Mouse (Mus musculus): Measurements from ENCODE around the gene Ugt1a7c. TPM values are rescaled to one million over a fixed set of nuclear protein-coding genes. Genes with fewer than 3 reads are reported as not detected.
"Not testable (repeated sequence)": the region's sequence is repeated elsewhere in the genome, so short reads cannot be mapped to it uniquely, and the experiment has no call there.

The Ugt1a7c gene
- polyA plus RNA-seq, 1 experiment from 2014 or later = 10.7 TPM

GRCm38 (mm10) chr1:88120550-88120949, 25.7 kb downstream of the Ugt1a7c start:
- not testable (repeated sequence) for DNase-seq (ENCODE audit: low spot score); H3K4me1 ChIP-seq (replicated peaks; ENCODE audit: insufficient read depth, low read length); H3K9ac ChIP-seq (ENCODE audit: low read depth, low read length); H3K4me3 ChIP-seq (replicated peaks; ENCODE audit: low read depth, low read length); H3K27me3 ChIP-seq (ENCODE audit: insufficient read depth, low read length); H3K4me2 ChIP-seq (ENCODE audit: low read length); H3K36me3 ChIP-seq (ENCODE audit: insufficient read depth, low read length); H3K27ac ChIP-seq; H3K9me3 ChIP-seq (replicated peaks; ENCODE audit: low read length)
- peak; percentile 61 for TF ChIP-seq CTCF (IDR thresholded peaks at IDR 0.05; ENCODE audit: low read depth)
- 15% methylated on average over 4 of the region's 4 CpGs for WGBS
- peak; percentile 59 for ATAC-seq (replicated peaks; ENCODE audit: low FRiP score, low read depth)

GRCm38 (mm10) chr1:88121521-88121920, 26.7 kb downstream of the Ugt1a7c start:
- ATAC-seq (replicated peaks; ENCODE audit: low FRiP score, low read depth); H3K4me3 ChIP-seq (replicated peaks; ENCODE audit: low read depth, low read length); DNase-seq (ENCODE audit: low spot score); H3K9me3 ChIP-seq (replicated peaks; ENCODE audit: low read length); H3K9ac ChIP-seq (ENCODE audit: low read depth, low read length); H3K27ac ChIP-seq; H3K36me3 ChIP-seq (ENCODE audit: insufficient read depth, low read length); H3K4me2 ChIP-seq (ENCODE audit: low read length); H3K4me1 ChIP-seq (replicated peaks; ENCODE audit: insufficient read depth, low read length); H3K27me3 ChIP-seq (ENCODE audit: insufficient read depth, low read length): not testable (repeated sequence)
- no CpG with 5 or more reads among the region's 1 CpGs for WGBS
- TF ChIP-seq CTCF (IDR thresholded peaks at IDR 0.05; ENCODE audit: low read depth) = peak; percentile 61

DNA sequence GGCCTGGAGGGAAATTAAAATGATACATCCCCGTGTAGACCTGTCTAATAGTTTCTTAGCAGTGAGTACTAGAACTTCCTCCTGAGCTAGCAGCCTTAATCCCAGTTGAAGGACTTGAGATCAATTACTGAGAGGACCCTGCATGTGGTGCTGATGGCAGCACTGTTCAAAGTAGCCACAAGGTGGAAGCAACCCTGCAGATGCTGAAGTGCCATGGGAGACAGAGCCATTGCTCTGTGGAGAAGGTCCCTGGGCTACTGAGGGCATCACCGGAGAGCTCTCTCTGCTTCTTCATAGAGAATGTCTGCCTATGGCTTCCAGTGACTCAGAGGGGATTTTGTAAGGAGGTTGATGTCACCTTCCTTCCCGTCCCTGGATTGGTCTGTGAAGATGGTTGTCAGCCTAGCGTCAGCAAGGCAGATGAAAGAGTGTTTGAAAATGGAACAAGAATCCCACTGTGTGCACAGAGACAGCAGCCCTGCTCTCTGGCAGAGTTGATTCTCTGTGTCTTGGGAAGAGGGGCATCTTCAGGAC, 31.0 kb downstream of the Ugt1a7c start:
- H3K9me3 ChIP-seq (replicated peaks; ENCODE audit: low read length); H3K9ac ChIP-seq (ENCODE audit: low read depth, low read length); ATAC-seq (replicated peaks; ENCODE audit: low FRiP score, low read depth); H3K4me2 ChIP-seq (ENCODE audit: low read length); H3K36me3 ChIP-seq (ENCODE audit: insufficient read depth, low read length); DNase-seq (ENCODE audit: low spot score); H3K4me1 ChIP-seq (replicated peaks; ENCODE audit: insufficient read depth, low read length); H3K4me3 ChIP-seq (replicated peaks; ENCODE audit: low read depth, low read length); H3K27me3 ChIP-seq (ENCODE audit: insufficient read depth, low read length); H3K27ac ChIP-seq: not testable (repeated sequence)
- WGBS = 78% methylated on average over 4 of the region's 4 CpGs
- TF ChIP-seq CTCF (IDR thresholded peaks at IDR 0.05; ENCODE audit: low read depth) = peak; percentile 62

DNA sequence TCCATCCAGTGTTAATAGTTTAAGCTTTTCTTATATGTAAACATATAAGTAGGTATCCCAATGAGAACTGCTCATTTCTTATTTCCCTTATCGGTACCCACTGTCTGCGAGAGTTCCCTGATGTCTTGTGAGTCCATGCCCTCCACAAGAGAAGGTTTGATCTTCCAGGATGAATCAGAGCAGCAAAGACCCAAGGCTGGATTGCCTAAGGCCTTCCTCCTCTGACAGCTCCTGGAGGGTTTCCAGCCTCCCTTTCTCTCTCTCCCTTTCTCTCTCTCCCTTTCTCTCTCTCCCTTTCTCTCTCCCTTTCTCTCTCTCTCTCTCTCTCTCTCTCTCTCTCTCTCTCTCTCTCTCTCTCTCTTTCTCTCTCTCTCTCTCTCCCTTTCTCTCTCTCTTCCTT, 34.2 kb downstream of the Ugt1a7c start:
- not testable (repeated sequence) for H3K9me3 ChIP-seq (replicated peaks; ENCODE audit: low read length); ATAC-seq (replicated peaks; ENCODE audit: low FRiP score, low read depth); H3K36me3 ChIP-seq (ENCODE audit: insufficient read depth, low read length); H3K4me1 ChIP-seq (replicated peaks; ENCODE audit: insufficient read depth, low read length); DNase-seq (ENCODE audit: low spot score); H3K9ac ChIP-seq (ENCODE audit: low read depth, low read length); H3K4me3 ChIP-seq (replicated peaks; ENCODE audit: low read depth, low read length); H3K27me3 ChIP-seq (ENCODE audit: insufficient read depth, low read length); H3K27ac ChIP-seq; H3K4me2 ChIP-seq (ENCODE audit: low read length)
- 95% methylated on average over 2 of the region's 2 CpGs for WGBS

GRCm38 (mm10) chr1:88130223-88130622, 35.4 kb downstream of the Ugt1a7c start:
- not testable (repeated sequence) for DNase-seq (ENCODE audit: low spot score); ATAC-seq (replicated peaks; ENCODE audit: low FRiP score, low read depth); H3K27me3 ChIP-seq (ENCODE audit: insufficient read depth, low read length); H3K36me3 ChIP-seq (ENCODE audit: insufficient read depth, low read length); H3K9me3 ChIP-seq (replicated peaks; ENCODE audit: low read length); H3K4me2 ChIP-seq (ENCODE audit: low read length); H3K9ac ChIP-seq (ENCODE audit: low read depth, low read length); H3K27ac ChIP-seq; H3K4me3 ChIP-seq (replicated peaks; ENCODE audit: low read depth, low read length)
- H3K4me1 ChIP-seq (replicated peaks; ENCODE audit: insufficient read depth, low read length) = peaks cover 11% of the 10 kb centered on the region
- WGBS = 92% methylated on average over 1 of the region's 1 CpGs

- Histone ChIP-seq H3K27ac (peak overlapping the region; percentile 77), H3K27me3 (ENCODE audit: insufficient read depth, low read length) (no peaks in the 10 kb centered on the region), H3K9me3 (replicated peaks; ENCODE audit: low read length) (no peaks in the 10 kb centered on the region), H3K4me3 (replicated peaks; ENCODE audit: low read depth, low read length) (no peak overlapping the region), H3K4me1 (replicated peaks; ENCODE audit: insufficient read depth, low read length) (peaks cover 11% of the 10 kb centered on the region), H3K4me2 (ENCODE audit: low read length) (no peak overlapping the region), H3K36me3 (ENCODE audit: insufficient read depth, low read length) (no peaks in the 10 kb centered on the region), H3K9ac (ENCODE audit: low read depth, low read length) (no peak overlapping the region)
- TF ChIP-seq CTCF (IDR thresholded peaks at IDR 0.05; ENCODE audit: low read depth) = 0 out of 2 replicates have a peak, but pooled peaks have one; percentile 4
- ATAC-seq (replicated peaks; ENCODE audit: low FRiP score, low read depth) (no peak), DNase-seq (ENCODE audit: low spot score) (peak; percentile 57)
- 33% methylated on average over 3 of the region's 3 CpGs for WGBS
Observed at GRCm38 (mm10) chr1:88133908-88134456, 39.1 kb downstream of the Ugt1a7c start.

GRCm38 (mm10) chr1:88134457-88135011, 39.7 kb downstream of the Ugt1a7c start, which contains the start of gene Ugt1a6a:
Gene Ugt1a6a, plus strand, starts transcription at chr1:88134809.
- H3K9me3 ChIP-seq (replicated peaks; ENCODE audit: low read length); H3K9ac ChIP-seq (ENCODE audit: low read depth, low read length); H3K27me3 ChIP-seq (ENCODE audit: insufficient read depth, low read length); H3K36me3 ChIP-seq (ENCODE audit: insufficient read depth, low read length); DNase-seq (ENCODE audit: low spot score); H3K4me2 ChIP-seq (ENCODE audit: low read length); H3K4me3 ChIP-seq (replicated peaks; ENCODE audit: low read depth, low read length): not testable (repeated sequence)
- Histone ChIP-seq H3K4me1 (replicated peaks; ENCODE audit: insufficient read depth, low read length) (peaks cover 11% of the 10 kb centered on the region), H3K27ac (peak within 1 kb of the TSS; percentile 77)
- ATAC-seq (replicated peaks; ENCODE audit: low FRiP score, low read depth) = 0 out of 2 replicates have a peak, but pooled peaks have one; percentile 13
- 20% methylated on average over 5 of the region's 5 CpGs for WGBS

GRCm38 (mm10) chr1:88135229-88135904, 40.5 kb downstream of the Ugt1a7c start:
- WGBS = 85% methylated on average over 5 of the region's 6 CpGs
- not testable (repeated sequence) for DNase-seq (ENCODE audit: low spot score); H3K4me3 ChIP-seq (replicated peaks; ENCODE audit: low read depth, low read length); H3K36me3 ChIP-seq (ENCODE audit: insufficient read depth, low read length); H3K9ac ChIP-seq (ENCODE audit: low read depth, low read length); H3K27me3 ChIP-seq (ENCODE audit: insufficient read depth, low read length); H3K9me3 ChIP-seq (replicated peaks; ENCODE audit: low read length); H3K27ac ChIP-seq; H3K4me2 ChIP-seq (ENCODE audit: low read length); ATAC-seq (replicated peaks; ENCODE audit: low FRiP score, low read depth)
- peaks cover 11% of the 10 kb centered on the region for H3K4me1 ChIP-seq (replicated peaks; ENCODE audit: insufficient read depth, low read length)

Data from kidney, postnatal 0 days (tissue).